Mouse (Mus musculus): Measurements from ENCODE around the gene Olfr94.

- TF ChIP-seq CTCF (IDR thresholded peaks at IDR 0.05; ENCODE audit: borderline replicate concordance, control insufficient read depth, extremely low read depth, insufficient read depth, low read length, poor library complexity) (no peak), POLR2A (IDR thresholded peaks at IDR 0.05; ENCODE audit: control insufficient read depth, extremely low read depth, insufficient read depth, low read length, poor library complexity) (no peak)
These were observed 39.4 kb downstream of the Olfr94 start, which contains the start of gene Olfr93 for GRCm38 (mm10) chr17:37161394-37161793.

All from thymus, adult 2 months (tissue).